Mouse (Mus musculus): ENCODE results near the gene Chtop. TPM values are rescaled to one million over a fixed set of nuclear protein-coding genes. Genes with fewer than 3 reads are reported as not detected.

Gene Chtop
- polyA plus RNA-seq, 1 experiment, result 53.5 TPM

DNA sequence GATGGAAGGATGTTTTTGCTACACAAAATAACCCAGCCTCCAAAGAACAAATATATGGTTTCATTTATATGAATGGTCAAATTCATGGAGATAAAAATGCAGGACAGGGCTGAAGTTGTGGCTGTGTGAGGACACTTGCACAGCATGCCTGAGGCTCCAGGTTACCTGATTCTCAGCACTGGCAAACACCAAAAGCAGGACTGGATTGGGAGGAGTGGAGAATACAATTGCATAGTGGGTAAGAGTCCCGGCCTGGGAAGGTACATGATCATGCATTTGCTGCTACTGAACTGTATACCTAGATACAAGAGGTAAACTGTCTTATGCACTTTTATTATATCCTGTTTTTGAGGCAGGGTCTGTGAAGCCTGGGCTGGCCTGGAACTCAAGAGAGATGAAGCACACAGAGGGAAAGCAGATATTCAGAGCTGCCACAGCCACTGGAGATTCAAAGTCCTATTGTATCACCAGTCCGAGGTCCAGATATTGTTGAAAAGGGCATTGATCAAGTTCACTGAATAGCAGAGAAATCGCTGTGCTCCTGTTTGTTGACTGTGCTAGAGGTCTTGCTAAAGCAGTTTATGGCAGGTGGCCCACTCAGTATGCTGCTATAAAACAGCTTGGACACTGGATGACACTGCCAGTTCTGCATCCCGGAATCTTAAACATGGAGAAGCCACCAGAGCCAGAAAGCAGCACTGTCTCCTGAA lies 15.3 kb downstream of the Chtop start:
- H3K4me3 ChIP-seq (ENCODE audit: control insufficient read depth, low read depth, low read length), result no peak overlapping the region
- no peaks in the 10 kb centered on the region for H3K27me3 ChIP-seq (ENCODE audit: control insufficient read depth, insufficient read depth, low read length)
- H3K27ac ChIP-seq (ENCODE audit: control insufficient read depth, insufficient read depth, low read depth, low read length), result no peak overlapping the region
- peaks cover 1% of the 10 kb centered on the region; the same call in 1 of the 2 replicates for H3K36me3 ChIP-seq (ENCODE audit: control insufficient read depth, insufficient read depth, low read length)
- no peak for TF ChIP-seq POLR2A (IDR thresholded peaks at IDR 0.05; ENCODE audit: control insufficient read depth, low read depth, low read length)
- TF ChIP-seq CTCF (IDR thresholded peaks at IDR 0.05; ENCODE audit: control insufficient read depth, insufficient read depth, insufficient replicate concordance, low read depth, low read length), result no peak
- no peaks in the 10 kb centered on the region for H3K4me1 ChIP-seq (ENCODE audit: control insufficient read depth, insufficient read depth, low read length)

GRCm38 (mm10) chr3:90491350-90491749 lies 17.9 kb downstream of the Chtop start:
- Histone ChIP-seq H3K4me3 (ENCODE audit: control insufficient read depth, low read depth, low read length) (no peak overlapping the region; the same call in 1 of the 2 replicates), H3K27ac (ENCODE audit: control insufficient read depth, insufficient read depth, low read depth, low read length) (no peak overlapping the region), H3K4me1 (ENCODE audit: control insufficient read depth, insufficient read depth, low read length) (no peaks in the 10 kb centered on the region), H3K27me3 (ENCODE audit: control insufficient read depth, insufficient read depth, low read length) (no peaks in the 10 kb centered on the region), H3K36me3 (ENCODE audit: control insufficient read depth, insufficient read depth, low read length) (peaks cover 2% of the 10 kb centered on the region; the same call in 1 of the 2 replicates)
- no peak for TF ChIP-seq POLR2A (IDR thresholded peaks at IDR 0.05; ENCODE audit: control insufficient read depth, low read depth, low read length)

DNA sequence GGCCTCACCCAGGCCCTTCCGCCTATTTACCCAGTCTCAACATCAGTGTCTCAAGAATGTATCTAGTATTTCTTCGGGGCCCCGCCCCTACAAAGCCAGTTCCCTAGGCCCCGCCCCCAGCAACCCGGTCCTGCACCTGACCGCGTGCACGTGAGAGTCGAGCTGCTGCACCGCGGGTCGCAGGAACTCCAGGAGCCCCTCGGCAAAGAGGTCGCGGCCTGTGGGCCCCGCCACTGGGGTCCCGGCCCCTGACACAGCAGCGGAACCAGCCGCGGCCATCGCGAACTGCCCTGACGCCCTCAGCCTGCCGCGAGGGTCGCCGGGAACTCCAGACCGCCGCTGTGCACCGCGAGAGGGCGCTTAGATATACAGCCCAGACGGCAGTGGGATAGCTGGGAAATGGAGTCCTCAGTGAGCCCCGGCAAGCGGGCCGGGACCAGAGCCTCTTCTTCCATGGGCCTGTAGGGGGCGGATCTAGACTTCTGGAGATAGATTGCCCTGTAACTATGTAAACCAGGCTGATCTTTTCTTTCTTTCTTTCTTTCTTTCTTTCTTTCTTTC lies 18.5 kb downstream of the Chtop start, which contains the start of gene Snapin:
Gene Snapin (minus strand): TSS at position 338 of the 561 bp plus-strand sequence.
- H3K27me3 ChIP-seq (ENCODE audit: control insufficient read depth, insufficient read depth, low read length), result no peaks in the 10 kb centered on the region
- H3K27ac ChIP-seq (ENCODE audit: control insufficient read depth, insufficient read depth, low read depth, low read length), result peak within 1 kb of the TSS; percentile 93
- H3K4me1 ChIP-seq (ENCODE audit: control insufficient read depth, insufficient read depth, low read length), result no peaks in the 10 kb centered on the region
- peaks cover 2% of the 10 kb centered on the region; the same call in 1 of the 2 replicates for H3K36me3 ChIP-seq (ENCODE audit: control insufficient read depth, insufficient read depth, low read length)
- H3K4me3 ChIP-seq (ENCODE audit: control insufficient read depth, low read depth, low read length), result peak within 1 kb of the TSS; percentile 96
- TF ChIP-seq POLR2A (IDR thresholded peaks at IDR 0.05; ENCODE audit: control insufficient read depth, low read depth, low read length) (peak; percentile 86), CTCF (IDR thresholded peaks at IDR 0.05; ENCODE audit: control insufficient read depth, insufficient read depth, insufficient replicate concordance, low read depth, low read length) (peak; percentile 62; the same call in 1 of the 2 replicates)

DNA sequence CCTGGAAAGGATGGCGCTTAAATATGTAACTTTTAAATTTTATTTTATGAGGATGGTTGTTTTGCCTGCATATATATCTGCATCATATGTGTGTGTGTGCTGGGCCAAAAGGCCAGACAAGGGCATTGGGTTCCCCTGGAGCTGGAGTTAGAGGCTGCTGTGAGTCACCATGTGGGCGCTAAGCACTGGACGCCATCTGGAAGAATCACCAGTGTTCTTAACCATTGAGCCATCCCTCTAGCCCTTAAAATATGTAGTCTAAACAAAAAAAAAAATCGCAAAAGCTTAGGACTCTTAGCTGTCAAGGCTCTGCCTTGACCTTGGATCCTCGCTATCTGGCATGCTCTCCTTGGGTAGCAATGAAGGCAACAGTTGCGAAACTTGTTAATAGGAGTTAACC lies 20.7 kb downstream of the Chtop start:
- no peaks in the 10 kb centered on the region for H3K27me3 ChIP-seq (ENCODE audit: control insufficient read depth, insufficient read depth, low read length)
- no peak for TF ChIP-seq CTCF (IDR thresholded peaks at IDR 0.05; ENCODE audit: control insufficient read depth, insufficient read depth, insufficient replicate concordance, low read depth, low read length)
- no peak for TF ChIP-seq POLR2A (IDR thresholded peaks at IDR 0.05; ENCODE audit: control insufficient read depth, low read depth, low read length)
- no peak overlapping the region for H3K27ac ChIP-seq (ENCODE audit: control insufficient read depth, insufficient read depth, low read depth, low read length)
- H3K36me3 ChIP-seq (ENCODE audit: control insufficient read depth, insufficient read depth, low read length), result peaks cover 2% of the 10 kb centered on the region; the same call in 1 of the 2 replicates
- H3K4me1 ChIP-seq (ENCODE audit: control insufficient read depth, insufficient read depth, low read length), result no peaks in the 10 kb centered on the region
- H3K4me3 ChIP-seq (ENCODE audit: control insufficient read depth, low read depth, low read length), result no peak overlapping the region

DNA sequence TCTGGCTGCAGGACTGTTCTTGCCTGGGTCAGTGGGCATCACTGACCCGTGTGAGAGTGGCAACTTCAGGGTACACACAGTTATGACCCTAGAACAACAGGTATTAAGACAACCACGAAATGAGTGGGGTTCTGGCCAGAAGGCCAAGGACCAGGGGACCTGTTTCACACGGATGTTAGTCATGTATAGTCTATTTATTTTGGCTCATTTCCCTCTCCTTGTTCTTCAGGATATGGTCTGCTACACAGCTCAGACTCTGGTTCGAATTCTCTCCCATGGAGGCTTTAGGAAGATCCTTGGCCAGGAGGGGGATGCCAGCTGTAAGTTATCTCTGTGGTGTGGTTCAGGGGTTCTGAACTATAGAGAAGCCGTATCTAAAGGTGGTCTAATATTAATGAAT lies 22.3 kb downstream of the Chtop start:
- H3K27me3 ChIP-seq (ENCODE audit: control insufficient read depth, insufficient read depth, low read length), result no peaks in the 10 kb centered on the region
- H3K27ac ChIP-seq (ENCODE audit: control insufficient read depth, insufficient read depth, low read depth, low read length), result no peak overlapping the region
- H3K36me3 ChIP-seq (ENCODE audit: control insufficient read depth, insufficient read depth, low read length), result peaks cover 2% of the 10 kb centered on the region; the same call in 1 of the 2 replicates
- no peaks in the 10 kb centered on the region for H3K4me1 ChIP-seq (ENCODE audit: control insufficient read depth, insufficient read depth, low read length)
- no peak overlapping the region for H3K4me3 ChIP-seq (ENCODE audit: control insufficient read depth, low read depth, low read length)
- TF ChIP-seq CTCF (IDR thresholded peaks at IDR 0.05; ENCODE audit: control insufficient read depth, insufficient read depth, insufficient replicate concordance, low read depth, low read length) (no peak), POLR2A (IDR thresholded peaks at IDR 0.05; ENCODE audit: control insufficient read depth, low read depth, low read length) (no peak)

DNA sequence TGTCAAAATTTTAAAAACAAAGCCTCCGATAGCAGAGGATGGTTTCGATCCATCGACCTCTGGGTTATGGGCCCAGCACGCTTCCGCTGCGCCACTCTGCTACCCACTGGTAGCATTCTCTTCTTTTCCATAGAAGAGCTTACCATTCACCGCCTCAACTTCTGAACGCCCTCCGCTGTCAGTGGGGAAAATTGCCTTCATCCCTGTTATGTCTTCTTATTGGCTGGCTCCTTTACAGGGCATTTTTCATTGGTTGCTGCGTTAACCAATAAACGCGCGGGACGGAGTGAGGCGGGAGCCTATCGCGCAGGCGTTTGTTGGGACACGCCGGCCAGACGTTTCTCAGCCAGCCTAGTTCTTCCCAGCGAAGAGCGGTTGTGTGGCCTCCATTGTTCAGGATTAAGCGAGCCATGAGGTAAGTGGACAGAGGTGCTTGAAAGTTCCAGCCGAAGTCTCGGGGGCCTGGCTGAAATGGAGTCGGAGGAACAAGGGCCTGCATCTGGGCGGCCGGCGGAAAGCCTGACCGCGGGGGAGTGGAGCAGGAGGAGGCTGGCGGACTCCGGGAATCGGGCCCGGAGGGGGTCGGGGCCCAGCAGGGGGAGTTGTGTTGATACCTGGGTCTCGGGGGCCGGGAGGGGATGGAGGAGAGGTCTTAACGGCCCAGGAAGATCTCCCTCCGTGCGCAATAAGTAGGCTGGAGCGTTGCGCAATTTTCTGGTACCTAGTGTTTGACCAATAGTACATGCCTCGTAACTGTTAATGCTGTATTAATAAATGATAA lies 33.3 kb downstream of the Chtop start, which contains the start of gene Ilf2:
Gene Ilf2 (plus strand): TSS at position 296 of the 781 bp plus-strand sequence.
- TF ChIP-seq POLR2A (IDR thresholded peaks at IDR 0.05; ENCODE audit: control insufficient read depth, low read depth, low read length) (peak; percentile 98), CTCF (IDR thresholded peaks at IDR 0.05; ENCODE audit: control insufficient read depth, insufficient read depth, insufficient replicate concordance, low read depth, low read length) (0 out of 2 replicates have a peak, but pooled peaks have one; percentile 4)
- Histone ChIP-seq H3K27me3 (ENCODE audit: control insufficient read depth, insufficient read depth, low read length) (no peaks in the 10 kb centered on the region), H3K27ac (ENCODE audit: control insufficient read depth, insufficient read depth, low read depth, low read length) (peak within 1 kb of the TSS; percentile 92), H3K36me3 (ENCODE audit: control insufficient read depth, insufficient read depth, low read length) (no peaks in the 10 kb centered on the region; the same call in 1 of the 2 replicates), H3K4me3 (ENCODE audit: control insufficient read depth, low read depth, low read length) (peak within 1 kb of the TSS; percentile 93), H3K4me1 (ENCODE audit: control insufficient read depth, insufficient read depth, low read length) (no peaks in the 10 kb centered on the region; the same call in none of the 2 replicates)
